Mouse (Mus musculus): ENCODE measurements at regions not wholly inside any gene's neighbourhood (a gene's known extent, or its start where the extent isn't known, plus 50 kb on each side); places are given as distances from the start of the nearest gene placed in this dataset.

DNA sequence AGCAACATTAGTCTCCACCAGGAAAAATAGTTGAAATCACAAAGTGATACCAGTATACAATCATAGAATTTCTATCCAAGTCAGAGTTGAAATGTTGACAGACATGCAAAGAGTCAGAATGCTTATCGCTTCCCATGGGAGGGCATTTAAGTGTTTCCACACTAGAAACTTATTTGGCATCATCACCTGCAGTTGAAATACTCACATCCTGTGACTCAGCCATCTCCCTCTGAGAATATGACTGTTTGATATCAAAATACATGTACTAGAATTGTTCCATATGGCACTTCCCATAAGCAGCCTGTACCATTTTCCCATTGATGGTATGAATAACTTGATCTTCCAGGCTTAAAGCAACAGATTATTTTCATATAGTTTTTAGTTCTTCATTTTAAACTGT is 2314.1 kb upstream of the Gm7489 start:
- no peak for TF ChIP-seq CTCF (IDR thresholded peaks at IDR 0.05; ENCODE audit: borderline replicate concordance, insufficient read depth, low read length)
- TF ChIP-seq POLR2A (IDR thresholded peaks at IDR 0.05; ENCODE audit: low read depth, low read length): no peak

Measured in embryonic fibroblast, embryonic 13.5 days (primary cell).